Mouse (Mus musculus): Measurements from ENCODE around the gene Sct.

The Sct gene

GRCm38 (mm10) chr7:141278766-141279590 is at the start of gene Sct:
TSS of gene Sct (minus strand) at chr7:141279133.
- DNase-seq (ENCODE audit: low spot score in 2 of 2) = no peak

- no peak for DNase-seq (ENCODE audit: low spot score in 2 of 2)
Observed at GRCm38 (mm10) chr7:141328373-141328990, 49.5 kb upstream of the Sct start.

- DNase-seq (ENCODE audit: low spot score in 2 of 2) = peak; percentile 100
Observed at GRCm38 (mm10) chr7:141327469-141328372, 48.8 kb upstream of the Sct start, which contains the start of the genes Deaf1 and Tmem80. TSS of gene Deaf1 (minus strand) at chr7:141327690. TSS of gene Tmem80 (plus strand) at chr7:141327739.

GRCm38 (mm10) chr7:141326546-141327446 is 47.9 kb upstream of the Sct start:
- no peak for DNase-seq (ENCODE audit: low spot score in 2 of 2)

GRCm38 (mm10) chr7:141324686-141325085 is 45.8 kb upstream of the Sct start:
- DNase-seq (ENCODE audit: low spot score in 2 of 2) = no peak

- DNase-seq (ENCODE audit: low spot score in 2 of 2) = no peak
Observed at GRCm38 (mm10) chr7:141319446-141319845, 40.5 kb upstream of the Sct start.

GRCm38 (mm10) chr7:141317619-141318132 is 38.7 kb upstream of the Sct start:
- no peak for DNase-seq (ENCODE audit: low spot score in 2 of 2)

GRCm38 (mm10) chr7:141315974-141316373 is 37.0 kb upstream of the Sct start:
- no peak for DNase-seq (ENCODE audit: low spot score in 2 of 2)

GRCm38 (mm10) chr7:141315076-141315475 is 36.1 kb upstream of the Sct start:
- DNase-seq (ENCODE audit: low spot score in 2 of 2) = no peak

- DNase-seq (ENCODE audit: low spot score in 2 of 2) = no peak
Observed at GRCm38 (mm10) chr7:141314416-141314815, 35.5 kb upstream of the Sct start.

GRCm38 (mm10) chr7:141304537-141304936 is 25.6 kb upstream of the Sct start:
- DNase-seq (ENCODE audit: low spot score in 2 of 2) = no peak

GRCm38 (mm10) chr7:141302702-141303268 is 23.9 kb upstream of the Sct start:
- DNase-seq (ENCODE audit: low spot score in 2 of 2) = no peak

- no peak for DNase-seq (ENCODE audit: low spot score in 2 of 2)
Observed at GRCm38 (mm10) chr7:141301386-141301785, 22.5 kb upstream of the Sct start.

GRCm38 (mm10) chr7:141299175-141299574 is 20.2 kb upstream of the Sct start:
- no peak for DNase-seq (ENCODE audit: low spot score in 2 of 2)

GRCm38 (mm10) chr7:141297926-141298650 is 19.2 kb upstream of the Sct start:
- no peak for DNase-seq (ENCODE audit: low spot score in 2 of 2)

- DNase-seq (ENCODE audit: low spot score in 2 of 2) = no peak
Observed at GRCm38 (mm10) chr7:141294479-141294878, 15.5 kb upstream of the Sct start.

GRCm38 (mm10) chr7:141293852-141294471 is 15.0 kb upstream of the Sct start:
- DNase-seq (ENCODE audit: low spot score in 2 of 2) = no peak

GRCm38 (mm10) chr7:141292583-141293388 is 13.9 kb upstream of the Sct start:
- no peak for DNase-seq (ENCODE audit: low spot score in 2 of 2)

Measured in frontal cortex, postnatal 25 days (tissue).